Mouse (Mus musculus) brain, embryonic 18.5 days (tissue): ENCODE measurements at regions not wholly inside any gene's neighbourhood (a gene's known extent, or its start where the extent isn't known, plus 50 kb on each side); places are given as distances from the start of the nearest gene placed in this dataset.

Experiments
- DNase-seq: peaks from one replicate; pipeline ENCODE4 v3.0.0-alpha.2; 2012; ENCODE audit warnings: low read depth, low spot score

- DNase-seq = no peak
Observed at GRCm38 (mm10) chr3:140057962-140058631, 852.6 kb downstream of the Stpg2 start.

- no peak for DNase-seq
Observed at GRCm38 (mm10) chr3:140059102-140059501, 853.6 kb downstream of the Stpg2 start.

GRCm38 (mm10) chr3:140059522-140060110, 854.1 kb downstream of the Stpg2 start:
- DNase-seq = no peak

- no peak for DNase-seq
Observed at GRCm38 (mm10) chr3:140061769-140062381, 856.4 kb downstream of the Stpg2 start.

- no peak for DNase-seq
Observed at GRCm38 (mm10) chr3:140062880-140063279, 857.4 kb downstream of the Stpg2 start.

GRCm38 (mm10) chr3:140084333-140084732, 878.8 kb downstream of the Stpg2 start:
- DNase-seq = no peak

- DNase-seq = no peak
Observed at GRCm38 (mm10) chr3:140085385-140085784, 879.9 kb downstream of the Stpg2 start.

- no peak for DNase-seq
Observed at GRCm38 (mm10) chr3:140088019-140088418, 882.5 kb downstream of the Stpg2 start.

GRCm38 (mm10) chr3:140091900-140092299, 886.4 kb downstream of the Stpg2 start:
- DNase-seq = no peak

- no peak for DNase-seq
Observed at GRCm38 (mm10) chr3:140096854-140097540, 891.5 kb downstream of the Stpg2 start.

GRCm38 (mm10) chr3:140109401-140109800, 903.9 kb downstream of the Stpg2 start:
- no peak for DNase-seq

GRCm38 (mm10) chr3:140111414-140112172, 906.1 kb downstream of the Stpg2 start:
- no peak for DNase-seq

GRCm38 (mm10) chr3:140115116-140115515, 909.6 kb downstream of the Stpg2 start:
- no peak for DNase-seq

GRCm38 (mm10) chr3:140127310-140127709, 921.8 kb downstream of the Stpg2 start:
- no peak for DNase-seq

GRCm38 (mm10) chr3:140129065-140129778, 923.7 kb downstream of the Stpg2 start:
- DNase-seq = no peak

- no peak for DNase-seq
Observed at GRCm38 (mm10) chr3:140143900-140144299, 938.4 kb downstream of the Stpg2 start.

GRCm38 (mm10) chr3:140147158-140147933, 941.9 kb downstream of the Stpg2 start:
- no peak for DNase-seq

GRCm38 (mm10) chr3:140150530-140150951, 945.0 kb downstream of the Stpg2 start:
- peak; percentile 42 for DNase-seq

GRCm38 (mm10) chr3:140179471-140179870, 974.0 kb downstream of the Stpg2 start:
- DNase-seq = no peak

GRCm38 (mm10) chr3:140182690-140183089, 977.2 kb downstream of the Stpg2 start:
- DNase-seq = no peak
